Mouse (Mus musculus): Measurements from ENCODE around the gene Irf2bpl. TPM values are rescaled to one million over a fixed set of nuclear protein-coding genes. Genes with fewer than 3 reads are reported as not detected.
A peak's percentile ranks its signal among the peaks of the same experiment; 100 is the strongest.

Irf2bpl gene
- polyA plus RNA-seq, 2 experiments = 1.4 TPM

- H3K4me1 ChIP-seq (replicated peaks; ENCODE audit: control insufficient read depth in 2 of 2, insufficient read depth in 2 of 2, low read length in 1 of 2) = peaks cover 0 to 3% of the 10 kb centered on the region in 2 experiments; a peak in 1 of 4 replicates
- no peaks in the 10 kb centered on the region for H3K36me3 ChIP-seq (replicated peaks; ENCODE audit: control insufficient read depth, insufficient read depth, low read depth)
- H3K27ac ChIP-seq = no peak overlapping the region
- no peak overlapping the region for H3K9ac ChIP-seq (replicated peaks)
- ATAC-seq (ENCODE audit: insufficient read depth) (no peak), DNase-seq (ENCODE audit: low read depth in 3 of 3, low spot score in 3 of 3) (no peak)
- TF ChIP-seq CTCF (IDR thresholded peaks at IDR 0.05; ENCODE audit: low read depth) = no peak
- peaks cover 65% of the 10 kb centered on the region for H3K27me3 ChIP-seq (ENCODE audit: control insufficient read depth, insufficient read depth, low read length)
- WGBS (ENCODE audit: insufficient replicate concordance) = 20% methylated on average over 33 of the region's 33 CpGs
- peak overlapping the region; percentile 42 for H3K4me2 ChIP-seq (ENCODE audit: low read depth)
- peak overlapping the region; percentile 49 to 56; a peak in 2 of 4 replicates for H3K4me3 ChIP-seq (ENCODE audit: insufficient read depth in 1 of 2, low read depth in 2 of 2, low read length in 2 of 2)
- H3K9me3 ChIP-seq (ENCODE audit: control insufficient read depth, low read length) = no peaks in the 10 kb centered on the region
These were observed 2.8 kb downstream of the Irf2bpl start for GRCm38 (mm10) chr12:86881809-86882278.

- H3K4me2 ChIP-seq (ENCODE audit: low read depth) = no peak overlapping the region
- WGBS (ENCODE audit: insufficient replicate concordance) = 68% methylated on average over 3 of the region's 3 CpGs
- H3K36me3 ChIP-seq (replicated peaks; ENCODE audit: control insufficient read depth, insufficient read depth, low read depth) = no peaks in the 10 kb centered on the region
- H3K9ac ChIP-seq (replicated peaks) = no peak overlapping the region
- peaks cover 0 to 3% of the 10 kb centered on the region in 2 experiments; a peak in 1 of 4 replicates for H3K4me1 ChIP-seq (replicated peaks; ENCODE audit: control insufficient read depth in 2 of 2, insufficient read depth in 2 of 2, low read length in 1 of 2)
- DNase-seq (ENCODE audit: low read depth in 3 of 3, low spot score in 3 of 3) (no peak), ATAC-seq (ENCODE audit: insufficient read depth) (no peak)
- peaks cover 49% of the 10 kb centered on the region for H3K27me3 ChIP-seq (ENCODE audit: control insufficient read depth, insufficient read depth, low read length)
- no peak overlapping the region for H3K4me3 ChIP-seq (ENCODE audit: insufficient read depth in 1 of 2, low read depth in 2 of 2, low read length in 2 of 2)
- TF ChIP-seq EP300 (IDR thresholded peaks at IDR 0.05; ENCODE audit: low read depth) (no peak), CTCF (IDR thresholded peaks at IDR 0.05; ENCODE audit: low read depth) (no peak)
- no peaks in the 10 kb centered on the region for H3K9me3 ChIP-seq (ENCODE audit: control insufficient read depth, low read length)
- no peak overlapping the region for H3K27ac ChIP-seq
These were observed 4.4 kb downstream of the Irf2bpl start for GRCm38 (mm10) chr12:86880090-86880723.

DNA sequence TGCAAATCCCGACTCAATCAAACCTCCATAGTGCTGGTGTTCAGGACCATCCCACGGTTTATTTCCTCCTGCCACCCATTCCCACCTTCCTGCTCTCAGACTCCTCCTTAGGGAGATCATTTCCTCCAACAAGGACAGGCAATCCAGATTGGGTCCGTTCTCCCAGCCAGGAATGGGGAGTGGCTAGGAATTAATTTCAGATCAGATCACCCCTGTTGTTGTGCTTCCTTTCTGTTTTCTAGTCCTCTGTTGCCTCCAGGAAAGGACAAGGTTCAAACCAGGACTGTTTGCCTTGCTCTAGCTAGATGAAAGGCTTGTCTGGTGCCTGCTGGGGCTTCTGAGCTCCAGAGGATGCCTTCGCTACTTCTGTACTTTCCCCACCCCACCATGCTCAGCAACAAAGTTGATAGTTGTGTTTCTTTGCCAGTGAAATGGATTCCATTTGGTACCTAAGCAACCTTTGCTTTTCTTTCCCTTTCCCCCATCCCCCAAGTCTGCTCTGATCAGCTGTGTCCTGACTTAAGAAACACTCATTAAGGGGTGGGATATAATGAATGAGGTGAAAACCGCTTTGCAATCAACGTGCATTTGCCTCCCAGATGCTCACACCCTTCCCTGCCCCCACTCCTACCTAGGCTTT is 5.0 kb downstream of the Irf2bpl start:
- H3K4me2 ChIP-seq (ENCODE audit: low read depth) = no peak overlapping the region; the same call in 1 of the 2 replicates
- H3K4me3 ChIP-seq (ENCODE audit: insufficient read depth in 1 of 2, low read depth in 2 of 2, low read length in 2 of 2) = no peak overlapping the region
- 0 out of 4 replicates have a peak, but pooled peaks cover 0 to 3% of the 10 kb centered on the region in 2 experiments for H3K4me1 ChIP-seq (replicated peaks; ENCODE audit: control insufficient read depth in 2 of 2, insufficient read depth in 2 of 2, low read length in 1 of 2)
- no peak overlapping the region for H3K9ac ChIP-seq (replicated peaks)
- no peaks in the 10 kb centered on the region for H3K36me3 ChIP-seq (replicated peaks; ENCODE audit: control insufficient read depth, insufficient read depth, low read depth)
- H3K27ac ChIP-seq = no peak overlapping the region
- peaks cover 43% of the 10 kb centered on the region for H3K27me3 ChIP-seq (ENCODE audit: control insufficient read depth, insufficient read depth, low read length)
- no peak for DNase-seq (ENCODE audit: low read depth in 3 of 3, low spot score in 3 of 3)
- 45% methylated on average over 6 of the region's 6 CpGs for WGBS (ENCODE audit: insufficient replicate concordance)
- no peak for ATAC-seq (ENCODE audit: insufficient read depth)
- H3K9me3 ChIP-seq (ENCODE audit: control insufficient read depth, low read length) = no peaks in the 10 kb centered on the region
- TF ChIP-seq CTCF (IDR thresholded peaks at IDR 0.05; ENCODE audit: low read depth) = no peak
- TF ChIP-seq EP300 (IDR thresholded peaks at IDR 0.05; ENCODE audit: low read depth) = no peak

DNA sequence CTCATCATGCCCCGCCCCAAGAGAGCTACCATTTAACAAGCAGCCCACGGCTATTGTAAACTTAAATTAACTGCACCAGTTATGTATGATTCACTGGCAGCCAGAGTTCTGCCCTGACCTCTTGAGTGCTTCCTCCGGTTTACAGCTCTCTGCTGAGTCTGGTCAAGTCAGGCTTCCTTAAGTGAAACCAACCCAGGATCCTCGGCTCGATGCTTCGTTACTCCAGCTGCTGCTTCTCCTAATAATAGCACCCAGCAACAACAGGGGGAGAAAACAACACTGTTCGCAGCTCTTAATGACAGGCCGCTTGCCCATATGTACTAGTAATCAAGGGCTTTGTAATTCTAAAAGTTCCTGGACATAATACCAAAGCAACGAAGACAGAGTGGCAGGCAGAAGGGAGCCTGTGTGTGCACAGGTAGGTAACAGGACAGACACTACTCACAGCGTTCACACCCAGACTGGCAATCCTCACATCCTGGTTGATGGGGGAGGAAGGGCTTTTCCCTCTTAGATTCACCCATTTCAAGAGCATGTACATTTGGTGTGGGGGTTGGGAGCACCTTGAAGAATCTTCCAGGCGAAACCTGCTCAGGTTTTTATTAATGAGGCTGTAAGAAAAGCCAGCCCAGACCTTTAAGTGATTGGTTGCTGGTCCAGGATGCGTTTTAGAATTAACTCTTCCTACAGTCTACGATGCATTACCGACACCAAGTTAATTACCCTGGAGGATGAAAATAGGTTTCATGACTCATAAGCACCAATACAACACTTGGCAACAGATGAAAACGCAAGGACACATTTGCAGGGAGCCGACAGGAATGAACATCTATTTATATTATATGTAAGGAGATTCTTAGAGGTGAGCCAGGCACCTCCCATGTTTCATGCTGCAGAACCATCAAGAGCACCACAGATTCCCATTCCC is 5.9 kb downstream of the Irf2bpl start:
- Histone ChIP-seq H3K4me1 (replicated peaks; ENCODE audit: control insufficient read depth in 2 of 2, insufficient read depth in 2 of 2, low read length in 1 of 2) (0 out of 4 replicates have a peak, but pooled peaks cover 0 to 3% of the 10 kb centered on the region in 2 experiments), H3K4me3 (ENCODE audit: insufficient read depth in 1 of 2, low read depth in 2 of 2, low read length in 2 of 2) (no peak overlapping the region), H3K9ac (replicated peaks) (no peak overlapping the region), H3K27ac (no peak overlapping the region), H3K9me3 (ENCODE audit: control insufficient read depth, low read length) (no peaks in the 10 kb centered on the region), H3K27me3 (ENCODE audit: control insufficient read depth, insufficient read depth, low read length) (peaks cover 34% of the 10 kb centered on the region), H3K4me2 (ENCODE audit: low read depth) (no peak overlapping the region), H3K36me3 (replicated peaks; ENCODE audit: control insufficient read depth, insufficient read depth, low read depth) (no peaks in the 10 kb centered on the region)
- no peak for ATAC-seq (ENCODE audit: insufficient read depth)
- TF ChIP-seq CTCF (IDR thresholded peaks at IDR 0.05; ENCODE audit: low read depth) = no peak
- no peak for TF ChIP-seq EP300 (IDR thresholded peaks at IDR 0.05; ENCODE audit: low read depth)
- 56% methylated on average over 16 of the region's 16 CpGs for WGBS (ENCODE audit: insufficient replicate concordance)
- DNase-seq (ENCODE audit: low read depth in 3 of 3, low spot score in 3 of 3) = no peak

All from liver, embryonic 14.5 days (tissue).